Mouse (Mus musculus) heart, embryonic 14.5 days (tissue): Measurements from ENCODE around the gene Slc10a6. TPM values are rescaled to one million over a fixed set of nuclear protein-coding genes. Genes with fewer than 3 reads are reported as not detected.

Experiments
- ATAC-seq: fragments of 200-750 bp; cut with Nextera tagmentation; 2 replicates; pipeline ENCODE4 v1.8.0; 2017; ENCODE audit warnings: low read depth, moderate TSS enrichment; ENCODE audit not compliant: insufficient number of reproducible peaks, insufficient read depth, low FRiP score
- H3K27ac ChIP-seq, 2 experiments: fragments of 200-500 bp in 1 of 2; fragments of 300-500 bp in 1 of 2; sonication (generic) in 1 of 2; replicated peaks in 1 of 2; 2 replicates each; pipeline ENCODE4 v1.5.1; 2012 to 2014; ENCODE audit warnings: low read depth in 2 of 2, low read length in 2 of 2, control low read depth in 1 of 2, mild to moderate bottlenecking in 1 of 2, mixed read lengths in 1 of 2; ENCODE audit not compliant: control insufficient read depth in 1 of 2, insufficient read depth in 1 of 2
- H3K27me3 ChIP-seq: fragments of 300-500 bp; sonication (generic); 2 replicates; pipeline ENCODE4 v1.6.1; 2014; ENCODE audit warnings: mild to moderate bottlenecking, low read length, control low read depth; ENCODE audit not compliant: control insufficient read depth, insufficient read depth
- H3K36me3 ChIP-seq: fragments of 300-500 bp; sonication (generic); 2 replicates; pipeline ENCODE4 v1.6.1; 2014; ENCODE audit warnings: mild to moderate bottlenecking, control low read depth, low read length, mixed read lengths; ENCODE audit not compliant: control insufficient read depth, insufficient read depth
- H3K4me1 ChIP-seq, 2 experiments: fragments of 200-500 bp in 1 of 2; fragments of 300-500 bp in 1 of 2; sonication (generic) in 1 of 2; 2 replicates each; pipeline ENCODE4 v1.6.1; 2012 to 2014; ENCODE audit warnings: low read length in 2 of 2, control low read depth in 1 of 2, mixed read lengths in 1 of 2; ENCODE audit not compliant: control insufficient read depth in 2 of 2, insufficient read depth in 2 of 2
- H3K4me2 ChIP-seq: fragments of 300-500 bp; sonication (generic); 2 replicates; pipeline ENCODE4 v1.6.1; 2014; ENCODE audit warnings: mild to moderate bottlenecking, low read length
- H3K4me3 ChIP-seq, 2 experiments: fragments of 200-500 bp in 1 of 2; fragments of 300-500 bp in 1 of 2; sonication (generic) in 1 of 2; 2 replicates each; pipeline ENCODE4 v1.5.1; 2012 to 2014; ENCODE audit warnings: low read length in 2 of 2, mild to moderate bottlenecking in 2 of 2, control low read depth in 1 of 2, low read depth in 1 of 2, moderate library complexity in 1 of 2; ENCODE audit not compliant: control insufficient read depth in 1 of 2, insufficient read depth in 1 of 2
- H3K9ac ChIP-seq: fragments of 300-500 bp; sonication (generic); 2 replicates; pipeline ENCODE4 v1.6.1; 2014; ENCODE audit warnings: mild to moderate bottlenecking, low read length
- H3K9me3 ChIP-seq: fragments of 300-500 bp; sonication (generic); 2 replicates; pipeline ENCODE4 v1.6.1; 2016; ENCODE audit warnings: low read length, control low read depth; ENCODE audit not compliant: control insufficient read depth
- WGBS: fragments of 180-500 bp; shearing (Covaris S2); extraction: QIAGEN DNeasy Blood & Tissue Kit; methylation state at CpG from one replicate; pipeline ENCODE4 v1.1.7; 2014; 5-methylcytosine and 5-hydroxymethylcytosine counted together
- polyA plus RNA-seq: library from polyadenylated mRNA; unstranded; fragments of >200 nt; fragmentation: Nextera tagmentation; extraction: Ambion mirVana; gene quantifications from 2 replicates; pipeline ENCODE4 v1.2.1, GENCODE M21; 2014

Gene Slc10a6
- polyA plus RNA-seq, 1 experiment from 2014 or later = 0.76 TPM

GRCm38 (mm10) chr5:103617191-103617590 lies 12.0 kb downstream of the Slc10a6 start:
- no peaks in the 10 kb centered on the region for H3K9me3 ChIP-seq
- no peaks in the 10 kb centered on the region for H3K36me3 ChIP-seq
- no peak for ATAC-seq
- H3K4me3 ChIP-seq = no peak overlapping the region
- H3K9ac ChIP-seq = no peak overlapping the region
- no peak overlapping the region for H3K4me2 ChIP-seq
- H3K27ac ChIP-seq = no peak overlapping the region
- peaks cover 8 to 15% of the 10 kb centered on the region in 2 experiments; a peak in 3 of 4 replicates for H3K4me1 ChIP-seq
- H3K27me3 ChIP-seq = no peaks in the 10 kb centered on the region
- WGBS = 77% methylated on average over 9 of the region's 9 CpGs

GRCm38 (mm10) chr5:103614356-103614755 lies 14.8 kb downstream of the Slc10a6 start:
- H3K4me2 ChIP-seq = no peak overlapping the region
- H3K9ac ChIP-seq = no peak overlapping the region
- WGBS = 79% methylated on average over 7 of the region's 7 CpGs
- no peaks in the 10 kb centered on the region for H3K36me3 ChIP-seq
- H3K4me3 ChIP-seq = no peak overlapping the region
- H3K9me3 ChIP-seq = no peaks in the 10 kb centered on the region
- H3K4me1 ChIP-seq = no peaks in the 10 kb centered on the region
- no peak; the same call in 1 of the 2 replicates for ATAC-seq
- H3K27ac ChIP-seq = no peak overlapping the region
- H3K27me3 ChIP-seq = no peaks in the 10 kb centered on the region

GRCm38 (mm10) chr5:103612316-103612715 lies 16.9 kb downstream of the Slc10a6 start:
- Histone ChIP-seq H3K36me3 (no peaks in the 10 kb centered on the region), H3K9me3 (no peaks in the 10 kb centered on the region), H3K4me3 (no peak overlapping the region), H3K4me2 (no peak overlapping the region), H3K27me3 (no peaks in the 10 kb centered on the region), H3K4me1 (no peaks in the 10 kb centered on the region), H3K27ac (no peak overlapping the region), H3K9ac (no peak overlapping the region)
- 76% methylated on average over 7 of the region's 7 CpGs for WGBS
- ATAC-seq = no peak

GRCm38 (mm10) chr5:103610856-103611472 lies 18.2 kb downstream of the Slc10a6 start:
- no peaks in the 10 kb centered on the region for H3K36me3 ChIP-seq
- no peak overlapping the region for H3K4me3 ChIP-seq
- no peaks in the 10 kb centered on the region for H3K9me3 ChIP-seq
- no peaks in the 10 kb centered on the region for H3K27me3 ChIP-seq
- H3K9ac ChIP-seq = no peak overlapping the region
- ATAC-seq = no peak
- no peak overlapping the region for H3K27ac ChIP-seq
- H3K4me1 ChIP-seq = no peaks in the 10 kb centered on the region
- H3K4me2 ChIP-seq = no peak overlapping the region
- 83% methylated on average over 10 of the region's 10 CpGs for WGBS

- Histone ChIP-seq H3K4me2 (no peak overlapping the region), H3K4me1 (no peaks in the 10 kb centered on the region), H3K36me3 (no peaks in the 10 kb centered on the region), H3K4me3 (no peak overlapping the region), H3K9ac (no peak overlapping the region), H3K27me3 (no peaks in the 10 kb centered on the region), H3K9me3 (no peaks in the 10 kb centered on the region), H3K27ac (no peak overlapping the region)
- WGBS = 53% methylated on average over 5 of the region's 5 CpGs
- no peak for ATAC-seq
Observed at GRCm38 (mm10) chr5:103610148-103610547, 19.1 kb downstream of the Slc10a6 start.

GRCm38 (mm10) chr5:103605707-103606106 lies 23.5 kb downstream of the Slc10a6 start:
- 87% methylated on average over 7 of the region's 7 CpGs for WGBS
- Histone ChIP-seq H3K9me3 (no peaks in the 10 kb centered on the region), H3K4me1 (no peaks in the 10 kb centered on the region), H3K27ac (no peak overlapping the region), H3K36me3 (no peaks in the 10 kb centered on the region), H3K9ac (no peak overlapping the region), H3K4me3 (no peak overlapping the region), H3K27me3 (no peaks in the 10 kb centered on the region), H3K4me2 (no peak overlapping the region)
- ATAC-seq = no peak

GRCm38 (mm10) chr5:103603115-103603893 lies 25.9 kb downstream of the Slc10a6 start:
- Histone ChIP-seq H3K27me3 (no peaks in the 10 kb centered on the region), H3K4me3 (no peak overlapping the region)
- WGBS = 67% methylated on average over 11 of the region's 11 CpGs

More at GRCm38 (mm10) chr5:103603115-103603893, 25.9 kb downstream of the Slc10a6 start:
- peak; percentile 54; the same call in 1 of the 2 replicates for ATAC-seq
- Histone ChIP-seq H3K4me1 (peaks cover 8 to 10% of the 10 kb centered on the region in 2 experiments), H3K27ac (no peak overlapping the region), H3K9me3 (no peaks in the 10 kb centered on the region), H3K36me3 (no peaks in the 10 kb centered on the region), H3K9ac (no peak overlapping the region), H3K4me2 (no peak overlapping the region)
